Mouse (Mus musculus) heart, embryonic 15.5 days (tissue): Measurements from ENCODE around the gene Ppp1r35. TPM values are rescaled to one million over a fixed set of nuclear protein-coding genes. Genes with fewer than 3 reads are reported as not detected.

Source experiments
- ATAC-seq: fragments of 200-750 bp; cut with Nextera tagmentation; replicated peaks from 2 replicates; pipeline ENCODE4 v1.8.0; 2017; ENCODE audit warnings: low read depth, moderate TSS enrichment; ENCODE audit not compliant: insufficient number of reproducible peaks, insufficient read depth, low FRiP score
- H3K27ac ChIP-seq: fragments of 300-500 bp; sonication (generic); 2 replicates; pipeline ENCODE4 v1.5.1; 2015; ENCODE audit warnings: mild to moderate bottlenecking, inconsistent platforms
- H3K27me3 ChIP-seq: fragments of 300-500 bp; sonication (generic); 2 replicates; pipeline ENCODE4 v1.6.1; 2015; ENCODE audit warnings: inconsistent platforms
- H3K36me3 ChIP-seq: fragments of 300-500 bp; sonication (generic); 2 replicates; pipeline ENCODE4 v1.6.1; 2015; ENCODE audit warnings: mild to moderate bottlenecking, inconsistent platforms
- H3K4me1 ChIP-seq: fragments of 300-500 bp; sonication (generic); replicated peaks from 2 replicates; pipeline ENCODE4 v1.6.1; 2015; ENCODE audit warnings: inconsistent platforms
- H3K4me2 ChIP-seq: fragments of 300-500 bp; sonication (generic); 2 replicates; pipeline ENCODE4 v1.6.1; 2015; ENCODE audit warnings: inconsistent platforms, mild to moderate bottlenecking, moderate library complexity
- H3K4me3 ChIP-seq: fragments of 300-500 bp; sonication (generic); 2 replicates; pipeline ENCODE4 v1.5.1; 2015; ENCODE audit warnings: mild to moderate bottlenecking, inconsistent platforms
- H3K9ac ChIP-seq: fragments of 300-500 bp; sonication (generic); 2 replicates; pipeline ENCODE4 v1.6.1; 2015; ENCODE audit warnings: mild to moderate bottlenecking, inconsistent platforms
- H3K9me3 ChIP-seq: fragments of 300-500 bp; sonication (generic); replicated peaks from 2 replicates; pipeline ENCODE4 v1.6.1; 2016; ENCODE audit warnings: inconsistent platforms
- WGBS: fragments of 180-500 bp; shearing (Covaris S2); methylation state at CpG from one replicate; pipeline ENCODE4 v1.1.7; 2015; ENCODE audit warnings: mixed read lengths; 5-methylcytosine and 5-hydroxymethylcytosine counted together
- polyA plus RNA-seq: library from polyadenylated mRNA; unstranded; fragments of >200 nt; fragmentation: Nextera tagmentation; extraction: Ambion mirVana; gene quantifications from 2 replicates; pipeline ENCODE4 v1.2.1, GENCODE M21; 2015

The Ppp1r35 gene
- polyA plus RNA-seq, 1 experiment from 2014 or later, result 21.1 TPM

DNA sequence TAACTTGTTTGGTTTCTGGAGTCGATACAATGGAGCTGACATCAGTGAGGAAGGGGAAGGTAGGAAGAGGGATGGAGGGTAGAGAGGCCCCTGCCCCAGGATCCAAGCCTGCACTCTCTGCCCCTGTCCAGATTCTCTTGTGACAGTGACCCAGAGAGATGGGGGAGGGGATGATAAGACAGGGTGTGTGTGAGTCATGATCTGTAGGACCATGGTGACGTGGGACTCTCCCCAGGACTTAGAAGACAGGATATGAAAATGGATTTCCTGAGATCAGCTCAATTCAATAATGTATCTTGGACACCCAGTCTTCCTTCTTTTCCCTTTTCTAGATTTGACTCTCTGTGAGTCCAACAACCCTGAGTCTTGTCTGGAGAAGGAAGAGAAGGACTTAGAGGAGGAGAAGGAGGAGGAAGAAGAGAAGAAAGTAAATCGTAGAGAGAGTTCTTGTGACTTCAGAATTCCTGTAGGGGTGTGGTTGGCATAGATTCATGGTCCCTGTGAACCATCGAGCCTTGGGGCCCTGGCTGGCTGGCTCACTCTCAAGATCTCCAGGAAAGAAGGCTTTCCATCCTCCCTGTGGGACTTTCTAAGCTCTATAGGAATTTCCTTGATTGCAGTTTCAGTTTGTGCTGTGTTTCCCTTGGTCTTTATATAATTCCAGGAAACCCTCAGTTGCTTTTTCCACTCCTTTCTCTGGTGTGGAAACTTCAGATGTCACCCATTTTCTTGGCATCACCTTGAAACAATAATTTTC lies 39.0 kb downstream of the Ppp1r35 start:
- H3K9ac ChIP-seq, result no peak overlapping the region
- peaks cover 4% of the 10 kb centered on the region; the same call in 1 of the 2 replicates for H3K9me3 ChIP-seq
- no peaks in the 10 kb centered on the region for H3K27me3 ChIP-seq
- no peaks in the 10 kb centered on the region for H3K36me3 ChIP-seq
- WGBS, result 44% methylated on average over 4 of the region's 4 CpGs
- ATAC-seq, result no peak; the same call in 1 of the 2 replicates
- no peak overlapping the region for H3K4me3 ChIP-seq
- peak overlapping the region; percentile 51 for H3K27ac ChIP-seq
- H3K4me1 ChIP-seq, result no peaks in the 10 kb centered on the region
- no peak overlapping the region for H3K4me2 ChIP-seq

DNA sequence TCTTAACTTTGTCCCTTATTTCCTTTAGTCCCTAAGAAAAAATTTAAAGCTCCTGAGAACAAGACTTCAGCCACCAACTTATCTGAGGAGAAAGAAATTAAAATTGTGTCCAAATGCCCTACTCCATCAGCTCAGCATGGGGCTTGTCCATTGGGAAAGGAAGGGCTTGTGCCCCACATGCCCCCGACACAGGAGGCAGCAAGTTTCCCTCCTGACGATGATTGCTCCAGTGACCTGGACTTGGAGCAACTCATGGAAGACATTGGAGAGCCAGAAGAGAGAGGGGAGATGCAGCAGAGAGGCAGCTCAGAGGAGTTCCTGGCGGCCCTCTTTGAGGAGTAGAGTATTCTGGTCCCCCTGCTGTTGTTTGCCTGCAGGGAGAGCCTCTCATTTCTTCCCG lies 43.5 kb downstream of the Ppp1r35 start:
- Histone ChIP-seq H3K4me3 (no peak overlapping the region), H3K9ac (no peak overlapping the region), H3K9me3 (no peaks in the 10 kb centered on the region), H3K4me2 (no peak overlapping the region), H3K36me3 (no peaks in the 10 kb centered on the region), H3K27me3 (no peaks in the 10 kb centered on the region), H3K4me1 (no peaks in the 10 kb centered on the region), H3K27ac (no peak overlapping the region)
- WGBS, result 63% methylated on average over 4 of the region's 4 CpGs
- ATAC-seq, result no peak

DNA sequence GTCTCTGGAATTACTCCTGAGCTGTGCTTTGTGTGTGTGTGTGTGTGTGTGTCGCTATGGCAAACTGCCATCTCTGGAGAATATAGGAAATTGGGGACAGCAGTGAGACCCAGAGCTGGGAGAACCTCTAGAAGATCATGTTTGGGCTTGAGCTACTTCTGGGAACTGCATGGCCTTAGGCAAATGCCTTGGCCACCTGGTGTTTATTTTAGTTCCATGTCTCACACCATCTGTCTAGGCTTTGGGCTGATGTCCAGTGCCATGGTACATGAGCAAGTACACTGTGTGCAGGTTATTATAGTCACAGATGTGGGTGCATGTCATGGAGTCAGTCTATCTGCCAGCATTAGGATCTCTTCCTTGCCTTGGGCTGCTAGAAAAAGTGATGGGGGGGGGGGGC lies 44.0 kb downstream of the Ppp1r35 start:
- Histone ChIP-seq H3K27me3 (no peaks in the 10 kb centered on the region), H3K9me3 (no peaks in the 10 kb centered on the region), H3K36me3 (no peaks in the 10 kb centered on the region), H3K4me2 (no peak overlapping the region), H3K27ac (no peak overlapping the region), H3K9ac (no peak overlapping the region), H3K4me1 (no peaks in the 10 kb centered on the region), H3K4me3 (no peak overlapping the region)
- no peak for ATAC-seq
- 63% methylated on average over 1 of the region's 1 CpGs for WGBS

DNA sequence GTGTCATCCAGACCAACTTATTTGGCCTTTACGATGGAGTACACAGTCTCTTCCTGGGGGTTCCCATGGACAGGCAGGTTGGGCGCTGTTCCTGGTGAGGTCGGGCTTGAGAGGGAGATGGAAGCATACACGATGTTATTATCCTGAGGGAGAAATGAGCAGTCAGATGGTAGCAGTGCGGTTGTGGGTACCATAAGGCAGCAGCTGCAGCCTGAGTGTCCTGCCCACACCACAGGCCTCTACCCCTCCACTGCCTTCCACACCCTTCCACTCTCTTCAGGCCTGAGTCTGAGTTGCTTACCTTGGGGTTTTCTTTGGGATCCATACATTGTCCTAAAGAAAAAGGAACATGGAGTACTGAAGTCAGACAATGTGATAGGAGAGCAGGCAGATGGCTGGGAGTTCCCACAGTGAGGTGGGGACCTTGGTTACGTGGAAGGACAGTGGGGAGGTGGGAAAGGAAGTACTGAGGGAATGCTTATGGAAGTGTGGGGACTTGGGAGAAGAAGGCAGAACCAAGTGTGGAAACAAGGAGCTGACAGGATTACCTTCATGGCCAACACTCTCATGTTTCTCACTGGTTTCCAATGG lies 44.9 kb downstream of the Ppp1r35 start:
- no peaks in the 10 kb centered on the region for H3K9me3 ChIP-seq
- no peaks in the 10 kb centered on the region for H3K4me1 ChIP-seq
- H3K9ac ChIP-seq, result no peak overlapping the region
- H3K4me2 ChIP-seq, result no peak overlapping the region
- H3K27ac ChIP-seq, result no peak overlapping the region
- WGBS, result 80% methylated on average over 6 of the region's 6 CpGs
- H3K27me3 ChIP-seq, result no peaks in the 10 kb centered on the region
- no peak overlapping the region for H3K4me3 ChIP-seq
- no peaks in the 10 kb centered on the region for H3K36me3 ChIP-seq
- no peak for ATAC-seq

DNA sequence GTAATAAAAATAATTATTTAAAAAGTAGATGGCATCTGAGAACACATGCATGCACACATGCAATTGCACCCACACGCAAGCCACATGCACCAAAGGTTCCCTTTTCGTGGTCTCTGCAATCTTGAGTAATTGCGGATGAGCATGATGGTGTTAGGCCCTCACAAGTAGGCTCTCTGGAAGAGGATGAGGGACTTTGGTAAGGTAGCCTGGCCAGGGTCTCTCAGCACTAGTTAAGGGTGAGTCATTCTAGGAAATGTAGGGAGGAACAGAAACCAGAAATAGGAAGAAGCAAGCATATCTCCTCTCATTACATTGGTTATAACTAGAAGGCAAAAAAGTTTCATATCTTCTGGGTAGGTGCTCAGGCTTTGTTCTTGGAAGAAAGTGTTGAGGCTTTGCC lies 46.4 kb downstream of the Ppp1r35 start:
- Histone ChIP-seq H3K27ac (no peak overlapping the region), H3K27me3 (no peaks in the 10 kb centered on the region), H3K4me2 (no peak overlapping the region), H3K4me3 (no peak overlapping the region), H3K4me1 (no peaks in the 10 kb centered on the region), H3K36me3 (no peaks in the 10 kb centered on the region), H3K9me3 (no peaks in the 10 kb centered on the region), H3K9ac (no peak overlapping the region)
- 87% methylated on average over 3 of the region's 3 CpGs for WGBS
- no peak for ATAC-seq

DNA sequence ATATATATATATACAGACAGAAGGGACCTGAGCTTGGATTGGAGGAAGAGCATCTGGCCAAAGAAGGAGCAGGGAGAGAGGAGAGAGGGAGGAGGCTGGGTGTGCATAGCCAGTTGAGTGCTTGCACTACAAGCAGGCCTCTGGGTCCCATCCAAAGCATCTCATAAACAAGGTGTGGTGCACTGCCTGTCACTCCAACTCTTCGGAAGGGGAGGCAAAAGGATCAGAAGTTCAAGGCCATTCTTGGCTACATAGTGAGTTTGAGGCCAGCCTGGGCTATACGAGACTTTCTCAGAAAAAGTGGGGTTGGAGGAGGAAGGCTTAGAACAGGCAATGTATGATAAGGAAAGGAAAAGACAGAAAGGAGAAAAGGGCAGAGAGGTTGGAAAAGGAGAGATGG lies 47.3 kb downstream of the Ppp1r35 start:
- ATAC-seq, result no peak

DNA sequence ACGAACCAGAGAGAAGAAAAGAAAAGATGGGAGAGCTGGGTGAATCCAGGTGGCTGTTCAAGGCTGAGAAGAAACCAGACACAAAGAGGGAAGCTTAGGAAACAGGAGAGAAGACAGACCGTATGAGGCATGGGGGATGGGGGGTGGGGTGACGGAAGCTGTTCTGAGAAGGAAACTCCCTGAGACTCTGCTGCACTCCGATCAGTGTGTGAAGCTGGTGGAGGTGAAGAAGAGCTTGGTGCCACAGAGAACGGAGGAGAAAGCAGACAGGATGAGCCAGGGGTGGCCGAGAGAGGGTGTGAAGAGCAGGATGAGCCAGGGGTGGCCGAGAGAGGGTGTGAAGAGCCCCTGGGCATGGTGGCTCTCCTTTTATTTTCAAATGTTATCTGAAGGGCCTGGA lies 47.8 kb downstream of the Ppp1r35 start:
- no peaks in the 10 kb centered on the region for H3K27me3 ChIP-seq

More for the DNA sequence above, 47.3 kb downstream of the Ppp1r35 start:
- H3K9ac ChIP-seq, result no peak overlapping the region
- H3K36me3 ChIP-seq, result no peaks in the 10 kb centered on the region
- no peak overlapping the region for H3K4me3 ChIP-seq
- no peaks in the 10 kb centered on the region for H3K9me3 ChIP-seq
- H3K27me3 ChIP-seq, result no peaks in the 10 kb centered on the region
- no peaks in the 10 kb centered on the region for H3K4me1 ChIP-seq
- WGBS, result 77% methylated on average over 2 of the region's 2 CpGs
- no peak overlapping the region for H3K4me2 ChIP-seq
- no peak overlapping the region for H3K27ac ChIP-seq

DNA sequence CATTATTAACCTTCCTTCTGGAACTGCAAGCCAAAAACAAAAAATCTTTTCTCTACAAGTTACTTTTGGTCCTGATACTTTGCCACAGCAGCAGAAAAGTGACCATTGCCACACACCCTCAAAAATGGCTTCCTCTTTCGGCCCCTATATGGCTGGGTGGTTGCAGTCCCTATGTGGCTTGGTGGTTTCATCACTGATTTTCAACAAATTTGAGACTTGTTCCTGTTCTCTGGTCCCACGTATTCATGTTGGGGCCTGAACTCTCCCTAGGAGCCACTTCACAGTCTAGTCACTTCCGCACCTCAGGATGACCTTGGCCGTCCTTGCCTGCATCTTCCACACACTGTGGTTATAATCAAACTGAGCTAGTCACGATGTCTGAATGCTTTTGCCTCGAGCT lies 50.0 kb downstream of the Ppp1r35 start:
- no peak overlapping the region for H3K27ac ChIP-seq
- H3K4me3 ChIP-seq, result no peak overlapping the region
- no peaks in the 10 kb centered on the region for H3K4me1 ChIP-seq
- no peaks in the 10 kb centered on the region for H3K36me3 ChIP-seq
- ATAC-seq, result no peak
- 72% methylated on average over 6 of the region's 6 CpGs for WGBS
- no peaks in the 10 kb centered on the region for H3K27me3 ChIP-seq
- no peaks in the 10 kb centered on the region for H3K9me3 ChIP-seq
- no peak overlapping the region for H3K9ac ChIP-seq
- H3K4me2 ChIP-seq, result no peak overlapping the region

More for the DNA sequence above, 47.8 kb downstream of the Ppp1r35 start:
- Histone ChIP-seq H3K4me2 (no peak overlapping the region), H3K4me3 (no peak overlapping the region), H3K27ac (no peak overlapping the region), H3K4me1 (no peaks in the 10 kb centered on the region), H3K9ac (no peak overlapping the region), H3K9me3 (no peaks in the 10 kb centered on the region), H3K36me3 (no peaks in the 10 kb centered on the region)
- WGBS, result 39% methylated on average over 7 of the region's 7 CpGs
- ATAC-seq, result no peak

Other genes starting within 250 kb of the Ppp1r35 start
- gene Epo, start 245.6 kb upstream of the Ppp1r35 start, polyA plus RNA-seq, result not detected in 2 replicates
- gene Gnb2, start 245.3 kb upstream of the Ppp1r35 start, polyA plus RNA-seq, result 244 and 306 TPM in 2 replicates
- gene Actl6b, start 225.3 kb upstream of the Ppp1r35 start, polyA plus RNA-seq, result 0.13 and 2.1 TPM in 2 replicates
- 0.31 and 1.3 TPM in 2 replicates for gene Tfr2, start 209.0 kb upstream of the Ppp1r35 start, polyA plus RNA-seq
- gene Mospd3, start 177.8 kb upstream of the Ppp1r35 start, polyA plus RNA-seq, result 17.1 and 26.5 TPM in 2 replicates
- 117 and 129 TPM in 2 replicates for gene Pcolce, start 165.1 kb upstream of the Ppp1r35 start, polyA plus RNA-seq
- 0.11 and 0.23 TPM in 2 replicates for gene Fbxo24, start 149.8 kb upstream of the Ppp1r35 start, polyA plus RNA-seq
- gene Lrch4, start 149.7 kb upstream of the Ppp1r35 start, polyA plus RNA-seq, result 20.7 and 26.7 TPM in 2 replicates
- 7.1 and 12.2 TPM in 2 replicates for gene Gm20605, start 149.7 kb upstream of the Ppp1r35 start, polyA plus RNA-seq
- 4.0 and 6.0 TPM in 2 replicates for gene Sap25, start 137.5 kb upstream of the Ppp1r35 start, polyA plus RNA-seq
- gene Irs3, start 133.1 kb upstream of the Ppp1r35 start, polyA plus RNA-seq, result 0.13 and 0.21 TPM in 2 replicates
- gene Agfg2, start 94.1 kb upstream of the Ppp1r35 start, polyA plus RNA-seq, result 19.3 and 21.7 TPM in 2 replicates
- gene Nyap1, start 37.2 kb upstream of the Ppp1r35 start, polyA plus RNA-seq, result 1.2 and 1.6 TPM in 2 replicates
- gene Tsc22d4, start 33.1 kb upstream of the Ppp1r35 start, polyA plus RNA-seq, result 130 and 164 TPM in 2 replicates
- 5.3 and 7.6 TPM in 2 replicates for gene Mepce, start 8.8 kb downstream of the Ppp1r35 start, polyA plus RNA-seq
- gene Zcwpw1, start 8.9 kb downstream of the Ppp1r35 start, polyA plus RNA-seq, result 7.8 and 11.4 TPM in 2 replicates
- gene Pilra, start 57.4 kb downstream of the Ppp1r35 start, polyA plus RNA-seq, result 1.8 and 2.2 TPM in 2 replicates
- 0.58 and 0.61 TPM in 2 replicates for gene Pilrb1, start 79.3 kb downstream of the Ppp1r35 start, polyA plus RNA-seq
- 1.5 and 3.4 TPM in 2 replicates for gene Pilrb2, start 93.0 kb downstream of the Ppp1r35 start, polyA plus RNA-seq
- gene Cyp3a13, start 142.8 kb downstream of the Ppp1r35 start, polyA plus RNA-seq, result 0.09 TPM in 1 of 2 replicates, not detected in the other
- gene Gjc3, start 184.2 kb downstream of the Ppp1r35 start, polyA plus RNA-seq, result 0.08 TPM in 1 of 2 replicates, not detected in the other
- 0.13 TPM in 1 of 2 replicates, not detected in the other for gene Azgp1, start 202.7 kb downstream of the Ppp1r35 start, polyA plus RNA-seq
- not detected in 2 replicates for gene Smok3a, start 242.4 kb downstream of the Ppp1r35 start, polyA plus RNA-seq
- gene Smok3b, start 242.6 kb downstream of the Ppp1r35 start, polyA plus RNA-seq, result not detected in 2 replicates